Mouse (Mus musculus) liver, embryonic 14.5 days (tissue): ENCODE measurements around the gene Prap1. TPM values are rescaled to one million over a fixed set of nuclear protein-coding genes. Genes with fewer than 3 reads are reported as not detected.
A peak's percentile ranks its signal among the peaks of the same experiment; 100 is the strongest.

Source experiments
- ATAC-seq: fragments of 200-750 bp; cut with Nextera tagmentation; 2 replicates; pipeline ENCODE4 v1.8.0; 2017; ENCODE audit warnings: moderate number of reproducible peaks, mild to moderate bottlenecking, moderate library complexity; ENCODE audit not compliant: insufficient read depth
- DNase-seq, 3 experiments: peaks; one replicate each; pipeline ENCODE4 v3.0.0-alpha.2; 2012 to 2013; ENCODE audit warnings: low read depth in 3 of 3, low spot score in 3 of 3
- H3K27ac ChIP-seq: fragments of 300-500 bp; sonication (generic); 2 replicates; pipeline ENCODE4 v1.5.1; 2014; ENCODE audit warnings: moderate library complexity, mild to moderate bottlenecking, control low read depth, inconsistent platforms
- H3K27me3 ChIP-seq: fragments of 300-500 bp; sonication (generic); 2 replicates; pipeline ENCODE4 v1.6.1; 2014; ENCODE audit warnings: mild to moderate bottlenecking, low read length, moderate library complexity; ENCODE audit not compliant: control insufficient read depth, insufficient read depth
- H3K36me3 ChIP-seq: fragments of 300-500 bp; sonication (generic); replicated peaks from 2 replicates; pipeline ENCODE4 v1.6.1; 2014; ENCODE audit warnings: low read depth; ENCODE audit not compliant: control insufficient read depth, insufficient read depth
- H3K4me1 ChIP-seq, 2 experiments: fragments of 200-500 bp in 1 of 2; fragments of 300-500 bp in 1 of 2; sonication (generic) in 1 of 2; replicated peaks; 2 replicates each; pipeline ENCODE4 v1.6.1; 2012 to 2014; ENCODE audit warnings: antibody characterized with exemption in 1 of 2, inconsistent platforms in 1 of 2, low read length in 1 of 2; ENCODE audit not compliant: control insufficient read depth in 2 of 2, insufficient read depth in 2 of 2
- H3K4me2 ChIP-seq: fragments of 300-500 bp; sonication (generic); 2 replicates; pipeline ENCODE4 v1.6.1; 2014; ENCODE audit warnings: low read depth, mild to moderate bottlenecking, control low read depth, moderate library complexity
- H3K4me3 ChIP-seq, 2 experiments: fragments of 200-500 bp in 1 of 2; fragments of 300-500 bp in 1 of 2; sonication (generic) in 1 of 2; 2 replicates each; pipeline ENCODE4 v1.5.1; 2012 to 2014; ENCODE audit warnings: low read depth in 2 of 2, low read length in 2 of 2, mild to moderate bottlenecking in 2 of 2, control low read depth in 1 of 2, inconsistent platforms in 1 of 2, moderate library complexity in 1 of 2; ENCODE audit not compliant: insufficient read depth in 1 of 2
- H3K9ac ChIP-seq: fragments of 300-500 bp; sonication (generic); replicated peaks from 2 replicates; pipeline ENCODE4 v1.6.1; 2014; ENCODE audit warnings: mild to moderate bottlenecking, control low read depth, moderate library complexity
- H3K9me3 ChIP-seq: fragments of 300-500 bp; sonication (generic); 2 replicates; pipeline ENCODE4 v1.6.1; 2016; ENCODE audit warnings: low read length, mixed read lengths; ENCODE audit not compliant: control insufficient read depth
- CTCF ChIP-seq: IDR thresholded peaks from 2 replicates; pipeline ENCODE4 v1.5.1; 2016; ENCODE audit warnings: antibody characterized with exemption, low read depth, control low read depth
- EP300 ChIP-seq: IDR thresholded peaks from 2 replicates; pipeline ENCODE4 v1.6.1; 2016; ENCODE audit warnings: antibody characterized with exemption, low read depth
- WGBS: fragments of 180-500 bp; shearing (Covaris S2); extraction: QIAGEN DNeasy Blood & Tissue Kit; methylation state at CpG from one replicate; pipeline ENCODE4 v1.1.7; 2014; ENCODE audit not compliant: insufficient replicate concordance; 5-methylcytosine and 5-hydroxymethylcytosine counted together
- polyA plus RNA-seq, 2 experiments: library from polyadenylated mRNA; depleted of rRNA in 1 of 2; stranded (reverse) in 1 of 2; unstranded in 1 of 2; fragments of >200 nt; fragmentation: Nextera tagmentation in 1 of 2; extraction: Ambion mirVana in 1 of 2; gene quantifications; 2 replicates each; pipeline versions ENCODE4 v1.2.1 to v1.2.3; 2012 to 2014

Gene Prap1
- polyA plus RNA-seq, 2 experiments, result not detected

DNA sequence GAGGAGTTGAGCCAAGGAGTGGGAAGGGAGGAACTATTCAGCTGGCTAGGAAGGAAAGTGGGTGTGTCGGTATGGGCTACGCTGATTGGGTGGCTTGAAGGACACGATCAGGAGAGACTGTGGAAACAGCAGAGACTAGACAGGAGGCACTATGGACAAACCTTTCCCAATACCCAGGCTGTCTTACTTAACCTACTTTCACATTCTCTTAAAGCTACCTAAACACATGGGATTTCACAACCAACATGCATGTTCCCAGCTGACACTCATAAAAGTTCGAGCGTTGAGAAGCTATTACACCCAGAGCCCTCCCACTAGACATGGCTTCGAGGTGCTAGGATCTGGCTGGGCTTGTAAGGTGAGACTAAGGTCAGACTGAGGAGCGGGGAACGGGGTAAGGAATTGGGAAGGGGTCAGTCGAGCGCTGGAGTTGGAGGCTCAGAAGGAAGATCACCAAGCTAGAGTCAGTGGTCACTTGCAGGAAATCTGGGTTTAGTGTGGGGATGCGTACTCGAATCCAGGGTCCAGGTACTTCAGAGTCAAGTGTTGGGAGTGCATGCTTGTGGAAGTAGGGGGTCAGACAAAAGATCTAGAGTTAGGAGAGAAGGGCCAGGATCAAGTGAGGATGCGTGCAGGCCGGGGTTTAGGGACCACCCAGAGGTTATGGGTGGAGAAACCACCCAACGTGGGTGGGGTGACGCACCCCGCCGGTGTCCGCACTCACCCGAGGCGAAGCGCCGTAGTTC is 22.6 kb downstream of the Prap1 start, which contains the start of gene Paox:
TSS of gene Paox (plus strand) at position 217 of the 746 bp plus-strand sequence.
- WGBS, result 1% methylated on average over 23 of the region's 23 CpGs
- Histone ChIP-seq H3K36me3 (no peaks in the 10 kb centered on the region), H3K4me2 (peak within 1 kb of the TSS; percentile 90), H3K9ac (peak within 1 kb of the TSS; percentile 75), H3K4me1 (peaks cover 7 to 13% of the 10 kb centered on the region in 2 experiments), H3K9me3 (no peaks in the 10 kb centered on the region), H3K27me3 (no peaks in the 10 kb centered on the region), H3K4me3 (peak within 1 kb of the TSS; percentile 80 to 81), H3K27ac (peak within 1 kb of the TSS; percentile 67)
- ATAC-seq (peak; percentile 63), DNase-seq (peak; percentile 51 to 58 (median 58))
- TF ChIP-seq EP300 (no peak; the same call in 1 of the 2 replicates), CTCF (0 out of 2 replicates have a peak, but pooled peaks have one; percentile 10)

DNA sequence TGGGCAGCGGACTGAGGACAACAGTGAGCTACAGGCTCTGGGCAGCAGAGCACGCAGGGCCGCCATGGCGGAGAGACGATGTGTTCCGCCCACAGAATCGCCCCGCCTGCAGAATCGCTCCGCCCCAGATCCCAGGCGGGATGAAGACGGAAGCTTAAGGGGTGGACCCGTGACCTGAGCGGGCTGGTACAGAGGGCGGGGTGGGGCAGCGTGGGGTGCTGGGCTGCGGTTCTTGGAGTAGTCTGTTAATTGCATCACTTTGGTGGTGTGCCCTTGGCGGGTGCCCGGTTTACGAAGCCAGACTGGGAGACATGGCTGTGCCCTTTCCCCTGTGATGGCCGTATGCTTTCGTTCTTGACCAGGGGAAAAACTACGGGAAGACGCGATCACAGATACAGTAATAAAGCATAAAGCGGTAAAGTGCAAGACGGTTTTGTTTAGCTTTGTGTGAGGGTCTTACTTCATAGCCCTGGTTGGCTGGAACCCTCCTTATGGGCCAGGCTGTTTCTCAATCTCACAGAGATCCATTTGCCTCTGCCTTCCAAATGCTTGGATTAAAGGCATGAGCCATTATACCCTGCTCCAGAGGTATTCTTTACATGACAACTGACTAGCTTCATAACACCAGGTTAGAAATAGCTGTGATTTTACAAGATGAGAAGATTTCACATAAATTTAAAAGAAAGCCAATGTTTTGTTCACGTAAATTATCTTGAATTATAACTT is 23.3 kb downstream of the Prap1 start, which contains the start of gene Echs1:
TSS of gene Echs1 (minus strand) at position 148 of the 726 bp plus-strand sequence.
- Histone ChIP-seq H3K9me3 (no peaks in the 10 kb centered on the region), H3K4me2 (peak within 1 kb of the TSS; percentile 90), H3K36me3 (no peaks in the 10 kb centered on the region), H3K4me3 (peak within 1 kb of the TSS; percentile 80 to 81), H3K9ac (peak within 1 kb of the TSS; percentile 75), H3K27ac (peak within 1 kb of the TSS; percentile 67), H3K27me3 (no peaks in the 10 kb centered on the region), H3K4me1 (peaks cover 7 to 13% of the 10 kb centered on the region in 2 experiments)
- peak; percentile 97 for ATAC-seq
- TF ChIP-seq EP300 (no peak), CTCF (no peak)
- WGBS, result 4% methylated on average over 28 of the region's 28 CpGs
- DNase-seq, result peak; percentile 82 to 85 (median 84)

DNA sequence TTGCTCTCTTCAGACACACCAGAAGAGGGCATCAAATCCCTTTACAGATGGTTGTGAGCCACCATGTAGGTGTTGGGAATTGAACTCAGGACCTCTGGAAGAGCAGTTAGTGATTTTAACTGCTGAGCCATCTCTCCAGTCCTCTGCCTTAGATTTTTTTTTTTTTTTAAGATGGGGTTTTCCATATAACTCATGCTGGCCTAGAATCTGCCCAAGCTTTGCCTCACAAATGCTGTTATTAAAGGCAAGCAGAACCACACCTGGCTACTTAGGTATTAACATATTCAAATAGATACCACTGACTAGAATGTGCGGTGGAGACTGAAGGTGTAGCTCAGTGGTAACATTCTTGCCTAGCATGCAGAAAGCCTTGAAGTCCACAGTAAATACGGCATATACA is 27.3 kb downstream of the Prap1 start:
- no peak for DNase-seq

DNA sequence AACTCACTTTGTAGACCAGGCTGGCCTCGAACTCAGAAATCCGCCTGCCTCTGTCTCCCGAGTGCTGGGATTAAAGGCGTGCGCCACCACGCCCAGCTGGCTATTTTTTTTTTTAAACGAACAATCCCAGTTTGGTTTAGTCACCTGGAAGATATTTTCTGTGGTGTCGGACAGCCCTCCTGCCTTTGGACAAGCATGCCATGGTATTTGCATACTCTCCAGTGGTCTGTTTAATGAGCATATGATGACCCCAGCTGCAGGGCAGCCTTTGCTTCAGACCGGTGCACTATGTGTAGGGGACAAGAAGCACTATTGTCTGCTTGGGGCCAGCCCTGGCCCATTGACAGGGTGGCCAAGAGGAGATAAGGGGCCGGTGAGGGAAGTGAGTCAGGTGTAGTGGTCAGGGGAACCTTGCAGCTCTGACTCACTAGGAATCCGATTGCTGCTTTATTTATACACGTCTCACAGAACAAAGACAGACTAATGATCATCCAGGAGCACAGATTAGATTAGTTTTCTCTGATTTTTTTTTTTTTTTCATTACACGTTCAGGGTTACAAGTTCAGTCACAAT is 28.2 kb downstream of the Prap1 start:
- peaks cover 12 to 25% of the 10 kb centered on the region in 2 experiments for H3K4me1 ChIP-seq
- WGBS, result 50% methylated on average over 13 of the region's 13 CpGs
- H3K4me3 ChIP-seq, result no peak overlapping the region
- ATAC-seq (no peak), DNase-seq (no peak)
- H3K9ac ChIP-seq, result no peak overlapping the region
- no peaks in the 10 kb centered on the region for H3K36me3 ChIP-seq
- H3K4me2 ChIP-seq, result no peak overlapping the region
- no peak overlapping the region for H3K27ac ChIP-seq
- TF ChIP-seq EP300, result no peak
- H3K27me3 ChIP-seq, result no peaks in the 10 kb centered on the region
- H3K9me3 ChIP-seq, result no peaks in the 10 kb centered on the region

More for the DNA sequence above, 27.3 kb downstream of the Prap1 start:
- no peak overlapping the region for H3K4me2 ChIP-seq
- H3K9me3 ChIP-seq, result no peaks in the 10 kb centered on the region
- H3K4me1 ChIP-seq, result peaks cover 12 to 27% of the 10 kb centered on the region in 2 experiments
- H3K27me3 ChIP-seq, result no peaks in the 10 kb centered on the region
- H3K9ac ChIP-seq, result no peak overlapping the region
- TF ChIP-seq CTCF, result no peak
- no peak for TF ChIP-seq EP300
- no peak for ATAC-seq
- H3K4me3 ChIP-seq, result no peak overlapping the region
- WGBS, result 78% methylated on average over 2 of the region's 2 CpGs
- no peak overlapping the region for H3K27ac ChIP-seq
- H3K36me3 ChIP-seq, result no peaks in the 10 kb centered on the region

DNA sequence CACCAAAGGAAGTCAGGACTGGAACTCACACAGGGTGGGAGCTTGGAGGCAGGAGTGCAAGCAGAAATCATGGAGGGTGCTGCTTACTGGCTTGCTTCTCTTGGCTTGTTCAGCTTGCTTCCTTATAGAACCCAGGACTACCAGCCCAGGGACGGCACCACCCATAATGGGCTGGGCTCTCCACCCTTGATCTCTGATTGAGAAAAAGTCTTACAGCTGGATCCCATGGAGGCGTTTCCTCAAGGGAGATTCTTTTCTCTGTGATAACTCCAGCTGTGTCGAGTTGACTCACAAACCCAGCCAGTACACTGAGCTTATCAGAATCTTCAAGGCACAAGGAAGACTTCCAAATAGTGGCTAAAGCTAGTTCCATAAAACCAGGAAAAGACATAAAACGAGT is 29.6 kb downstream of the Prap1 start:
- TF ChIP-seq EP300 (no peak), CTCF (no peak)
- Histone ChIP-seq H3K4me3 (no peak overlapping the region), H3K4me1 (peaks cover 5 to 21% of the 10 kb centered on the region in 2 experiments; a peak in 3 of 4 replicates), H3K9ac (no peak overlapping the region), H3K27me3 (no peaks in the 10 kb centered on the region), H3K36me3 (no peaks in the 10 kb centered on the region), H3K27ac (no peak overlapping the region), H3K9me3 (no peaks in the 10 kb centered on the region), H3K4me2 (no peak overlapping the region)
- ATAC-seq, result no peak
- WGBS, result 11% methylated on average over 4 of the region's 4 CpGs
- DNase-seq, result no peak
